Mouse (Mus musculus) lung, embryonic 16.5 days (tissue): ENCODE data around the gene Otud7a. TPM values are rescaled to one million over a fixed set of nuclear protein-coding genes. Genes with fewer than 3 reads are reported as not detected.

Experiments used
- ATAC-seq: fragments of 200-750 bp; cut with Nextera tagmentation; 2 replicates; pipeline ENCODE4 v1.8.0; 2017; ENCODE audit warnings: low read depth, mild to moderate bottlenecking, moderate library complexity
- H3K27ac ChIP-seq: fragments of 300-500 bp; sonication (generic); 2 replicates; pipeline ENCODE4 v1.5.1; 2014; ENCODE audit warnings: mild to moderate bottlenecking, control low read depth, low read length
- H3K27me3 ChIP-seq: fragments of 300-500 bp; sonication (generic); 2 replicates; pipeline ENCODE4 v1.6.1; 2014; ENCODE audit warnings: low read depth, low read length, mixed read lengths; ENCODE audit not compliant: control insufficient read depth, insufficient read depth
- H3K36me3 ChIP-seq: fragments of 300-500 bp; sonication (generic); 2 replicates; pipeline ENCODE4 v1.6.1; 2014; ENCODE audit warnings: low read length; ENCODE audit not compliant: control insufficient read depth, insufficient read depth
- H3K4me1 ChIP-seq: fragments of 300-500 bp; sonication (generic); replicated peaks from 2 replicates; pipeline ENCODE4 v1.6.1; 2014; ENCODE audit warnings: low read length, mixed read lengths; ENCODE audit not compliant: control insufficient read depth, insufficient read depth
- H3K4me2 ChIP-seq: fragments of 300-500 bp; sonication (generic); 2 replicates; pipeline ENCODE4 v1.6.1; 2014; ENCODE audit warnings: low read depth, low read length, control low read depth
- H3K4me3 ChIP-seq: fragments of 300-500 bp; sonication (generic); 2 replicates; pipeline ENCODE4 v1.5.1; 2014; ENCODE audit warnings: mild to moderate bottlenecking, low read length, control low read depth
- H3K9ac ChIP-seq: fragments of 300-500 bp; sonication (generic); 2 replicates; pipeline ENCODE4 v1.6.1; 2014; ENCODE audit warnings: low read length, control low read depth
- H3K9me3 ChIP-seq: fragments of 300-500 bp; sonication (generic); 2 replicates; pipeline ENCODE4 v1.6.1; 2016; ENCODE audit warnings: low read length; ENCODE audit not compliant: control insufficient read depth
- WGBS: fragments of 180-500 bp; shearing (Covaris S2); extraction: QIAGEN DNeasy Blood & Tissue Kit; methylation state at CpG from one replicate; pipeline ENCODE4 v1.1.7; 2014; 5-methylcytosine and 5-hydroxymethylcytosine counted together
- polyA plus RNA-seq: library from polyadenylated mRNA; unstranded; fragments of >200 nt; fragmentation: Nextera tagmentation; extraction: Ambion mirVana; gene quantifications from 2 replicates; pipeline ENCODE4 v1.2.1, GENCODE M21; 2015

Gene Otud7a
- polyA plus RNA-seq, 1 experiment from 2014 or later: 0.20 TPM

- ATAC-seq: no peak
- no peaks in the 10 kb centered on the region for H3K36me3 ChIP-seq
- no peak overlapping the region for H3K4me3 ChIP-seq
- 32% methylated on average over 4 of the region's 4 CpGs for WGBS
- H3K27me3 ChIP-seq: peaks cover 36% of the 10 kb centered on the region
- no peak overlapping the region for H3K27ac ChIP-seq
- H3K9me3 ChIP-seq: no peaks in the 10 kb centered on the region
- H3K4me1 ChIP-seq: peaks cover 7% of the 10 kb centered on the region
- no peak overlapping the region for H3K4me2 ChIP-seq
- H3K9ac ChIP-seq: no peak overlapping the region
These were observed 307.5 kb downstream of the Otud7a start for GRCm38 (mm10) chr7:63752081-63752480.

- H3K4me2 ChIP-seq: 0 out of 2 replicates have a peak overlapping the region, but pooled peaks have one; percentile 10
- no peak overlapping the region for H3K27ac ChIP-seq
- no peaks in the 10 kb centered on the region for H3K36me3 ChIP-seq
- ATAC-seq: peak; percentile 21
- peaks cover 48% of the 10 kb centered on the region for H3K27me3 ChIP-seq
- no peaks in the 10 kb centered on the region for H3K9me3 ChIP-seq
- H3K9ac ChIP-seq: 0 out of 2 replicates have a peak overlapping the region, but pooled peaks have one; percentile 2
- no peak overlapping the region for H3K4me3 ChIP-seq
- peaks cover 13% of the 10 kb centered on the region for H3K4me1 ChIP-seq
- 8% methylated on average over 6 of the region's 6 CpGs for WGBS
These were observed 308.8 kb downstream of the Otud7a start for GRCm38 (mm10) chr7:63753274-63753751.

- no peaks in the 10 kb centered on the region for H3K36me3 ChIP-seq
These were observed 310.3 kb downstream of the Otud7a start for GRCm38 (mm10) chr7:63754573-63755475.

GRCm38 (mm10) chr7:63755476-63755948 is 311.0 kb downstream of the Otud7a start:
- Histone ChIP-seq H3K27me3 (peaks cover 66% of the 10 kb centered on the region), H3K4me1 (peaks cover 16% of the 10 kb centered on the region), H3K36me3 (no peaks in the 10 kb centered on the region), H3K27ac (0 out of 2 replicates have a peak overlapping the region, but pooled peaks have one; percentile 17), H3K4me3 (peak overlapping the region; percentile 49), H3K9me3 (no peaks in the 10 kb centered on the region), H3K4me2 (peak overlapping the region; percentile 80), H3K9ac (peak overlapping the region; percentile 59)
- under 1% methylated on average over 13 of the region's 13 CpGs for WGBS
- ATAC-seq: peak; percentile 46

More at GRCm38 (mm10) chr7:63754573-63755475, 310.3 kb downstream of the Otud7a start:
- 0 out of 2 replicates have a peak overlapping the region, but pooled peaks have one; percentile 17 for H3K27ac ChIP-seq
- WGBS: 2% methylated on average over 43 of the region's 43 CpGs
- peak; percentile 30; the same call in 1 of the 2 replicates for ATAC-seq
- H3K4me1 ChIP-seq: peaks cover 16% of the 10 kb centered on the region
- H3K4me3 ChIP-seq: peak overlapping the region; percentile 49
- H3K9me3 ChIP-seq: no peaks in the 10 kb centered on the region
- H3K4me2 ChIP-seq: peak overlapping the region; percentile 80
- H3K27me3 ChIP-seq: peaks cover 63% of the 10 kb centered on the region
- H3K9ac ChIP-seq: peak overlapping the region; percentile 59

GRCm38 (mm10) chr7:63757136-63757677 is 312.7 kb downstream of the Otud7a start:
- no peak for ATAC-seq
- no peaks in the 10 kb centered on the region for H3K36me3 ChIP-seq
- 6% methylated on average over 25 of the region's 25 CpGs for WGBS
- H3K27me3 ChIP-seq: peaks cover 75% of the 10 kb centered on the region
- H3K9ac ChIP-seq: no peak overlapping the region
- no peaks in the 10 kb centered on the region for H3K9me3 ChIP-seq
- H3K4me3 ChIP-seq: peak overlapping the region; percentile 46
- H3K4me2 ChIP-seq: peak overlapping the region; percentile 67
- H3K27ac ChIP-seq: no peak overlapping the region
- H3K4me1 ChIP-seq: peaks cover 16% of the 10 kb centered on the region

GRCm38 (mm10) chr7:63757678-63758239 is 313.2 kb downstream of the Otud7a start:
- Histone ChIP-seq H3K4me2 (peak overlapping the region; percentile 67), H3K27me3 (peaks cover 75% of the 10 kb centered on the region), H3K9ac (no peak overlapping the region), H3K4me1 (peaks cover 16% of the 10 kb centered on the region), H3K27ac (no peak overlapping the region), H3K4me3 (peak overlapping the region; percentile 46), H3K36me3 (no peaks in the 10 kb centered on the region), H3K9me3 (no peaks in the 10 kb centered on the region)
- ATAC-seq: no peak
- WGBS: under 1% methylated on average over 81 of the region's 85 CpGs

- Histone ChIP-seq H3K27ac (no peak overlapping the region), H3K9me3 (no peaks in the 10 kb centered on the region), H3K4me2 (peak overlapping the region; percentile 67), H3K36me3 (no peaks in the 10 kb centered on the region), H3K4me1 (peaks cover 16% of the 10 kb centered on the region), H3K4me3 (peak overlapping the region; percentile 46), H3K27me3 (peaks cover 75% of the 10 kb centered on the region), H3K9ac (peak overlapping the region; percentile 15; the same call in 1 of the 2 replicates)
- WGBS: 2% methylated on average over 94 of the region's 97 CpGs
- ATAC-seq: peak; percentile 18; the same call in 1 of the 2 replicates
These were observed 313.8 kb downstream of the Otud7a start for GRCm38 (mm10) chr7:63758240-63758826.

GRCm38 (mm10) chr7:63759606-63760005 is 315.1 kb downstream of the Otud7a start:
- no peak overlapping the region for H3K4me3 ChIP-seq
- no peak overlapping the region for H3K9ac ChIP-seq
- H3K4me1 ChIP-seq: peaks cover 16% of the 10 kb centered on the region
- no peak overlapping the region for H3K4me2 ChIP-seq
- peaks cover 63% of the 10 kb centered on the region for H3K27me3 ChIP-seq
- no peak overlapping the region for H3K27ac ChIP-seq
- no peak for ATAC-seq
- no peaks in the 10 kb centered on the region for H3K36me3 ChIP-seq
- no peaks in the 10 kb centered on the region for H3K9me3 ChIP-seq
- 29% methylated on average over 5 of the region's 5 CpGs for WGBS
